Mouse (Mus musculus): Measurements from ENCODE around the gene Plk2. TPM values are rescaled to one million over a fixed set of nuclear protein-coding genes. Genes with fewer than 3 reads are reported as not detected.

Plk2 gene
- total RNA-seq, 4 experiments from 2014 or later: 19.7 to 26.0 (median 23.0) TPM

DNA sequence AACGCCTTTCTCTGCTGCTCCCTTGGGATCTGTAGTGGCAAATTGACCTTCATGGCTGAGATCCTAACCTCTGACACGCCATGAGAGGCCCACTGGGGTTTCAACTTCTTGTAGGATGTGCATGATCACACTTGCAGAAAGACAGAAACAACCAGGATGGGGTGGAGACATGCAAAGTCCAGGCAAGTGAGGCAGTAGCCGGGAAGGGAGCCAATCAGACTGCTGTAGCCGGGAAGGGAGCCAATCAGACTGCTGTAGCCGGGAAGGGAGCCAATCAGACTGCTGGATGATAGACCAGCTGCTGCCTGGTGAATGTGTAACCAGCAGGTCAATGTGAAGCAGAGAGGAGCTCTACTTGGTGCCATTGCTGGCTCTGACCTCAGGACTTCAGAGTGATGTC is 11.3 kb downstream of the Plk2 start:
- DNase-seq (ENCODE audit: low spot score): no peak

DNA sequence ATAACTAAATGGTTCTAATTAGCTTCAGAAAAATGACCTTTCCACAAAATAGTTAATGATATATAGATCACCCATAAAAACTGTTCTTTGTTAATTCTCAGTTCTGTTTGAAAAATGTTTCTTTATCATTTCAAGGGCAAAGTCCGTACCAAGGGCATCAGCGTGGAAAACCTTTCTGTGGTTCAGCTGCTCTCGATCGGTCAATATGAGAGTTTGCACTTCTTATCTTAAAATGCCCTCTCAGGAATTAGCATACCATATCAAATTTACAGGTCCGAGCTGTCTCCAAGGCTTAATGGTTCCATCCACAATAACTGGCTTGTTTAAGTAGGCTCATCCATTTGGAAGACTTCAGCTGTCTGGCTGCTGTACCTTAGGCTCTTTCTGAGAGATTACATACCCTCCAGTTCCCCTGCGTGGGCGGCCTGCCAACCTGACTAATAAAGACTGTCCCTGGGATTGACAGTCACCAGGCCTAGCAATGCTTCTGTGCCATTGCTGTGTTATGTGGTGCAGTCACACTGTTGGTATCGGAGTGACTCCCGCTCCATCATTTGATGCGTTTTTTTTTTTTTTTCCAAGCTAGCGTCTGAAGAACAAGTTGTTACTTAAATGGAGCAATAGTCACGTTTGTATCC is 17.8 kb downstream of the Plk2 start:
- no peak for DNase-seq (ENCODE audit: low spot score)

DNA sequence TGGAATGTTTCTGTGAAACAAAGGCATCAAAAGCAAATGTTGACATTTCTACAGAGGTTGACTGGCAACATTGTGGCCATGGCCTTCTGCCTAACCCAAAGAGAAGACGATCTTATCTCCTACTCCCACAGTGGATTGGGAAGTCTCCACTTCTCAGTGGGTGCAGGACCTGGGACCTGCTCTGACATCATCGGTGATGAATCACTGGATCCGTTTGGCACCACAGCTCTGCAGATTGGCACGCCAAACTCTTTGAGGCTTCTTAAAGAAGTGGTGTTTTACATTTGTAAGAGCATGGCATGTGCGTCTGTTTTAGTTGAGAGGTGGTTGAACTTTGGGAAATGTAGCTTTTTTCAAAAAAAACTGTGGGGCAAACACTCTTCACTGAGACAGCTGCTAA is 23.8 kb downstream of the Plk2 start:
- no peak for DNase-seq (ENCODE audit: low spot score)

DNA sequence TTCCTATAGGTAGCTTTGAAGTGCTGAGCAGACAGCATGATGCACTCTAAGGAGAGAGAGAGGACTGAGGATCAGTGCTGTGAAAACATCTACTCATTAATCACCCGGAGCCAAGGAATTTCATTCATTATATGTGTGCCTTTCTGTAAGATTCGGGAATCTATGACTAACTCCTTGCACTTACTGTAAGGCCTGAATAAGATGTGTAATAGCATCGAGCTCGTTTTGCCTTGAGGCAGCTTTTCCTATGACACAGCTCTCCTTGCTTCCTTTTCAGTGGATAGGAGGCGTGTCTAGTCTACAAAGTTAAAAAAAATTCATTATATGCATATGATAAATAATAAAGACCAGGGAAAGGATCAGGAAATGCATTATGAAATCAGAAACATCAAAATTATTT is 24.8 kb downstream of the Plk2 start:
- no peak for DNase-seq (ENCODE audit: low spot score)

DNA sequence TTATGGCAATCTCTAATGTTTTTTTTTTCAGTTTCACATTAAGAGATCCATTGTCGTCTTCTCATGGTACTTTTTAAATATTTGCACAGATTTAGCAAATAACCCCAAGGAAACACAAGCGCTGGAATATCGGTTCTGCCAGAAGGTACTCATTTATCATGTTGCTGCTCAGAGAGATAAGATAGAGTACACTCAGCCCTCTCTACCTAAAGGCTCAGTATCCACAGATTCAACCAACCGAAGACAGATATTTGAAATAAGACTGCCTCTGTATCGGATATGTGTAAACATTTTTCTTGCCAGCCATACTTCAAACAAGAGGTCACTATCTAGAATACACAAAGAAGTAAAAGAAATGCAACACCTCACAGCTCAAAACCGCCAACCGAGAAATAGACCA is 27.6 kb downstream of the Plk2 start:
- DNase-seq (ENCODE audit: low spot score): no peak

DNA sequence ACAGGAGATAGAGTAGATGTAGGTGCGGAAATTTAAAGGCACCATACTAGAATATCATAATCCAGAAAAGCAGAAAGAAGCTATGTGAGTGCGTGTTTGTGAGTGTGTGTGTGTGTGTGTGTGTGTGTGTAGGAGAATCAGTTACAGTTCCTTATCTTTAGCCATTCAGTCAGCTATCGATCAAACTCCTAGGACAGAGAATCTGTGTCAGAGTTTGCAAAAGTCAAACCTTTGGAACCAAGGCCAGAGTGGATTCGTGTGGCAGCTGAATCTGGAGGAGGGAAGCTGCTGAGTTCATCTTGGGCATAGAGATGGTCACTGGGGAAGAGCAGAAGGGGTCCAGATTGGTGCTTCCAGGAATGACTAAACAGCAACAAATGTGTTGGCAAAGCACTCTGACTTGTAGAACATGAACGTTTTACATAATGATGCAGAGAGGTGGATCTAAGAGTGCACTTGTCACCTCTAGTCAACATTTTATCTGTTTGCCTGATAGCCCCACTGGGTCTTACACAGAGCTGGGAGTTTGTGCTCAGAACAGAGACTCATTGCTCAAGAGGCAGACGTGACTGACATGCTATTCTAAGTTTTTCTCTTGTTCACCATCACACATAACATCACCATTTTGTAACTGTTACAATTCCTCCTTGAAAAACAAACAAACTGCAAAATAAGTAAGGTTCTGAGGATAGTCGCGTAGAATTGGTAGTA is 30.8 kb downstream of the Plk2 start:
- no peak for DNase-seq (ENCODE audit: low spot score)

DNA sequence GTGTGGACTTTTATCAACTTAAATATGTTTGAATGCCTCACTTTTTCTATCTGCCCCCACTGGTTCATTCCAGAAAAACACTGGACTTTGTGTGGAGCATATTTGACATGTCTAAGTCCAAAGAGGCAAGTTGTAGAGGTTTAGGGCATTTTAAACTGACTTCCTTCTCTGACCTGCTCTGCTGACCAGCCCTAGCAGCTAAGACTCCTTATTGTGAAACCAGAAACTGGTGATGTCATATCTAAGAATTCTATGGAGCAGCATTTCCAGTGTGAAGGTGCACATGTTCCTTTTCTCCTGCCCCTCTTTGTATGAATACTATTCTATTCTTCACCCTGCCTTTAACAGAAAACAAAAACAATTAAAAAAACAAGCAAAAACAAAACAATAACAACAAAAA is 36.5 kb downstream of the Plk2 start:
- no peak for DNase-seq (ENCODE audit: low spot score)

DNA sequence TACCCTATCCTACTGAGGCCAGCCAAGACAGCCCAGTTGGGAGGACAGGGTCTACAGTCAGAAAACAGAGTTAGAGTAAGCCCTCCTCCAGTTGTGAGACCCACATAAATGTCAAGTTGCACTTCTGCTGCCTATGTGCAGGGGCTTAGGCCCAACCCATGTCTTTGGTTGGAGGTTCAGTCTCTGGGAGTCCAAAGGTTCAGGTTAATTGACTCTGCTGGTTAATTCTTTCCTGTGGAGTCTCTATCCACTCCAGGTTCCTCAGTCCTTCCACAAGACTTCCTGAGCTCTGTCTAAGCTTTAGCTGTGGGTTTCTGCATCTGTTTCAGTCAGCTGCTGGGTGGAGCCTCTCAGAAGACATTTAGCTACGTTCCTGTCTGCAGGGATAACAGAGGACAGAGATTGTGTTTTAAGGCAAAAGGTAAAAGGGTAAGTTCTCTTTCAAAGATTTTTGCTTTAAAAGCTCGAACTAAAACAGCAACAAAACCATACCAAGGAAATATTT is 37.3 kb downstream of the Plk2 start:
- no peak for DNase-seq (ENCODE audit: low spot score)

DNA sequence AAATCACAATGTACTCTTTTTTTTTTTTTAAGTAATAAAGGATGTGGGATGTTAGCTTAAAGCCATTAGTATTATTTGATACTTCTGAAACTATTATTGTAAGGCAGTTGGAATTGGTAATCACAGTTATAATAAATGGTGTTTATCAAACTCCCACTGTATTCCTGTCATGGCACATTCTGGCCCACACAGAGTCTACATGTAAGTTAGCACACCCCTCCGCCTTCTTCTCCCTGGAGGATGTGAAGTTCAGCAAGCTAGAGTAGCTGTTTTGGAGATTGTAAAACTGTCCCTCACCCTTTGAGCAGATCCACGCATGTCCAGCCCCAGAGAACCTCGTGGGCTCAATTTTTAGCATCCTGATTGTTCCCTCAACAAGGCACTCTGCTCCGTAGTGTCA is 37.8 kb downstream of the Plk2 start:
- DNase-seq (ENCODE audit: low spot score): no peak

DNA sequence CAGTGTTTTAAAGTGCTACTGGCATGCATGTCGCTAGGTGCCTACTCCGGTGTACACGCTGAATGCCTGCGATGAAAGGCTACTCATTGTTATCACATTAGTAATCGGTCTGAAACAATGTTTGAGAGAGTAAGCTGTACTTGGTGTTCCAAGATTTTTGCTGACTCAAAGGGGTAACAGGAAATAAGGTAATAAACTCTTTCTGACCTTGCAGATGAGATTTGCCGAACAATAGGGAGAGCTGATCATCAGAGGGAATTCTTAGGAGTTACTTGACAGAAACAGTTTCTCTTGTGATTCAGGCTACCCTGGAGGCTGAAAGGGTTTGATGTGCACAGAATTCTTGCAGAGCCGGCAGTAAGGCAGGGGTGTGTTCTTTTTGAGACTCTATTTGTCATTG is 41.8 kb downstream of the Plk2 start:
- peak; percentile 10 for DNase-seq (ENCODE audit: low spot score)

DNA sequence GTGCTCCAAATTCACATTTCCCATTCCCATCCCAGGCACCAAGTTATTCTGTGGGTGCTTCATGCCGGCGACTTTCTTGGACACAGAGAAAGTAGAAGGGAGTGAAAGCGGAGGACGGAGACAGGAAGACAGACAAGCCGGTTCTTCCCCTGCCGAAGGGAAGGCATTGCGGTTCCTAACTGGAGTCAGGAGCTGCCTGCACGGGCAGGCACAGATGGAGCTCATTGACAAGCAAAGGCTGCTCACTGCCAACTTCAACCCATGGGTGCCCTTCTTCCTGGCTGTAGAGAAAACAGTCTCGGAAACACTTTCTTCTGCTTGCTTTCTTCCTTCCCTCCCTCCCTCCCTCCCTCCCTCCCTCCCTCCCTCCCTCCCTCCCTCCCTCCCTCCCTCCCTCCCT is 43.8 kb downstream of the Plk2 start:
- no peak for DNase-seq (ENCODE audit: low spot score)

DNA sequence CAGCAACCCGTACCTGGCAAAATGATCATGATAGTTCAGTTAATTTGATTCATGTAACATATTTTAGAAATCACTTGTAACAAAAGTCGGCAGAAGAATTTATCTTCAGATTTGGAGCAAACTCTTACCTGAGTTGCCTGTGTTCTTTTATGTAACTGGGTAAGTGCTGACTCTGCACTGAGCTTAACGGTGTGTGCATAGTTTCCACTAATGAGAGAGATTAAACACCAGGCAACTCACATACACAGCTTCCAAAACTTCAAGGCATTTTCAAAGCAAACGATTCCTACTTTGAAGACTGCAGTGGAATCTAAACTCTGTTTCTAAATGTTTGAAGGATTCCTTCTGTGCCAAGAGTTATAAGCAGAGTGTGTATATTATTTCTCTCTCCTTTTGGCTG is 49.5 kb downstream of the Plk2 start:
- no peak for DNase-seq (ENCODE audit: low spot score)

DNA sequence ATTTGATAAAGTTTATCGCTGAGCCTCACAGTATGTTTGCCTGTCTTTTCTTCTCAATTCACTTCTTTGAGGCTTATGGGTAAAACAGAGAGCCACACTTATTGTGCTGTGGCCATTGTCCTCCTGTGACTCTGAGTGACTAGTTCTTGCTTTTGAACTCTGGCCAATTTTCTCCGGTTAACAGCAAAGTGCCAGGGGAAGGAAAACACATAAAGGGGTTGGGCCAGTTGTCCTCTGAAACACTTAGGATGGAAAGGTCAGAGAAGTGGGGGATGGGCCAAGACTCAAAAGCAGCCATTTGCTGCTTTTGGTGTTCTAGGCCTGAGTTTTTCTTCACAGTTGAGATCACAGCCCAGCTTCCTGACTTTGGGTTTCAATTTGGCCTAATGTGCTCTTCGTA is 50.0 kb downstream of the Plk2 start:
- DNase-seq (ENCODE audit: low spot score): peak; percentile 45

DNA sequence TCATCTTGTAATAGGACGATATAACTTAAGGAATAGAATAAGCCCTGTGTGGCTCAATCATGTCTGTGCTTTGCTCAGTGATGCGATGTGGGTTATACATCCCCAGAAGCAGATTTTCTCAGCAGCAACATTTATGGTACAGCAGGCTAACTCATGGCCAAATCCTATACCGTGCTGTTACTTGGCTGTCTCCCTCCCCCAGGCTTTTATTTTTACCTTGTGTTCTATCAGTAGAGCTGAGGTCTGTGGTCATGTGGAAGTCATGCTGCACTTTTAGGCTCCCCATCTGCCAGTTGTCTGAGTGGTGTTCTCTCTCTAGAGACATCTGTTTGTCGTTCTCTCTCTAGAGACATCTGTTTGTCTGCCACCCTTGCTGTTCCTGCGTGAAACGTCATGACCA is 51.6 kb downstream of the Plk2 start:
- DNase-seq (ENCODE audit: low spot score): no peak

DNA sequence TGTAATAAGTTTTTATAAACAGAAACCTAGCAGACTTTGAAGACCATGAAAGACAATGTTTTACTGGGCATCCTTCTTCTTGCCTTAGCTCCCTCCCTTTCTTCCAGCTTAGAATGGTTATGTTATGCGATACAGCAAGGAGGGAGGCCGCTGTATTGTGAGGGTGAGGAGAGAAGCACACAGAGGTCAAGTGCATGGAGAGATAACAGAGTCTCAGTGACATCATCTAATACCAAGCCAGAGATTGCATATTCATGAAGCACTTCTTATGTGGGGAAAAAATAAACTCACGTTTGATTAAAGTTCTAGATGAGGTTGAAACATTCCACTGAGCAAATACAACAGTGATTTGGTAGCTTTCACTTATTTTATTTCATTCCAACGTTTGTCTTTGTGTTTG is 55.2 kb downstream of the Plk2 start:
- DNase-seq (ENCODE audit: low spot score): no peak

Other genes starting within 250 kb of the Plk2 start
- under 1 TPM; 0.03 to 0.22 (median 0.08) TPM for gene Rab3c, start 114.0 kb upstream of the Plk2 start, total RNA-seq (2022)
- gene Gapt, start 37.8 kb upstream of the Plk2 start, total RNA-seq (2022): under 1 TPM; 0.16 to 0.19 (median 0.17) TPM

Data from heart, adult 8-10 months (tissue).